Mouse (Mus musculus): ENCODE results near the gene Gm11172. TPM values are rescaled to one million over a fixed set of nuclear protein-coding genes. Genes with fewer than 3 reads are reported as not detected.

Gene Gm11172
- polyA plus RNA-seq, 1 experiment from 2014 or later = not detected

DNA sequence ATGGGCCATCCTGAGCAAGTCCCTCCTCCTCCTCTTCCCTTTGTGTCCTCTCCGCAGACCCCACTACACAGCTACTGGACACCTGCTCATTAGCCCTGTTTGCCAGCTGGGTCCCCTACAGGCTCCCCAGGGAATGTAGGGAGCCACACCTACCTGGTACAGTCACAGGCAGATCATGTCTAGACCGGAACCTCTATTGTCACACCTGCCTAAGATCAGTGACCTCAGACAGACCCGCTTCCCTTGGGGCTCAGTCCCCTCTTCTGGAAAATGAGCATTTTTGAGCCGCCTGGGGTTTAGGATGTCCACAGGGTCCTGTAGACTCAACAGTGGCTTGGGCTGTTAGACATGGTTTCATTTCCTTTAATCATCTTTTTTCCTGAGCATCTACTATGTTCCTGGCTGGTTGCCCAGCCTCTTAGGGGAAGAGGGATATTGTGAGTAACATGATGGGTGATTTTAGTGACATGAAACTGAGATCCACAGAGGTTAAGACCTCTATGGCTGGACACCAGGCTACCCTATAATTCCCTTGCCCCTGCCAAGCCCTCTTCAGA, 5.9 kb downstream of the Gm11172 start:
- H3K4me3 ChIP-seq = no peak overlapping the region
- no peak for ATAC-seq (ENCODE audit: insufficient number of reproducible peaks, insufficient read depth, low FRiP score, low TSS enrichment)
- WGBS = 78% methylated on average over 4 of the region's 4 CpGs

DNA sequence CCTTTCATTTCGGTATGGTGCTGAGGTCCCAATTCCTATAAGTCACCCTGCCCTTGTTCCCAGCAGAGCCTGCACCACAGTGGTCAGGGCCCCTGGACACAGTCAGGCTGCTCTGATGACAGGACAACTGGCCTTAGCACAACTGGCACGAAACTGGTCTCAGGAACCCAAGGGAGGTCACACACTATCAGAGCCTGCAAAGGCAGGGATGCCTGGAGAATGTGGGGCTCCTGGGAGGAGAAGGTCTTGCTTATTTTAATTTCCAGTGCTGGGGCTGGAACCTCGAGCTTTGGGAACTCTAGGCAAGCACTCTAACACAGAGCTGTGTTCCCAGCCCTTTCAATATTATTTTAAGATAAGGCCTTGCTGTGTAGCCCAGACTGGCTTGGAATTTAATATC, 7.3 kb downstream of the Gm11172 start:
- no peak overlapping the region for H3K27ac ChIP-seq
- 67% methylated on average over 3 of the region's 3 CpGs for WGBS
- H3K9me3 ChIP-seq = no peaks in the 10 kb centered on the region
- no peak overlapping the region for H3K4me2 ChIP-seq (replicated peaks)
- no peak overlapping the region for H3K9ac ChIP-seq
- no peak for ATAC-seq (ENCODE audit: insufficient number of reproducible peaks, insufficient read depth, low FRiP score, low TSS enrichment)
- H3K4me1 ChIP-seq = no peaks in the 10 kb centered on the region
- no peaks in the 10 kb centered on the region for H3K36me3 ChIP-seq
- H3K4me3 ChIP-seq = no peak overlapping the region
- H3K27me3 ChIP-seq = no peaks in the 10 kb centered on the region

More for the DNA sequence above, 5.9 kb downstream of the Gm11172 start:
- Histone ChIP-seq H3K4me1 (no peaks in the 10 kb centered on the region), H3K27ac (no peak overlapping the region), H3K9ac (no peak overlapping the region), H3K4me2 (replicated peaks) (no peak overlapping the region), H3K27me3 (no peaks in the 10 kb centered on the region), H3K36me3 (no peaks in the 10 kb centered on the region), H3K9me3 (no peaks in the 10 kb centered on the region)

DNA sequence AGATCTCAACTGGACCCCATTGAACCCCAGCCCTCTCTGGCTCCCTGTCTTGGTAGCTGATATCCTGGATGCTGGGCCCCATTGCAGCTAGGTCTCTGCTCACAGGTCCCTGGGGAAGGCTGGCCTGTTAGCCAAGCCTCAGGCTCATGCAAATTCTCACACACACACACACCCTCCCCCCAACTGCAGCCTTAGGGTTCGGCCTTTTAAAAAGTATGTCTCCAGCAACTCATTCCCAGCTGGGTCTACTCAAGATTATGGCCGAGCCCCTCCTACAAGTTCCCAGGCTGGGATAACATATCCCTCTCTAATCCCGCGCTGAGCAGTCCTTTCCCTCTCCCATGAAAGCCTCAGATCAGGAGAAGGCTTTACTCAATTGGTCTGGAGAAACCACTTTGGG, 8.7 kb downstream of the Gm11172 start:
- no peak for ATAC-seq (ENCODE audit: insufficient number of reproducible peaks, insufficient read depth, low FRiP score, low TSS enrichment)
- 59% methylated on average over 4 of the region's 4 CpGs for WGBS
- Histone ChIP-seq H3K9me3 (no peaks in the 10 kb centered on the region), H3K9ac (no peak overlapping the region), H3K36me3 (no peaks in the 10 kb centered on the region), H3K4me1 (peaks cover 5% of the 10 kb centered on the region; the same call in 1 of the 2 replicates), H3K27me3 (no peaks in the 10 kb centered on the region), H3K27ac (no peak overlapping the region), H3K4me3 (no peak overlapping the region), H3K4me2 (replicated peaks) (no peak overlapping the region)

- ATAC-seq (ENCODE audit: insufficient number of reproducible peaks, insufficient read depth, low FRiP score, low TSS enrichment) = no peak
- no peak overlapping the region for H3K4me3 ChIP-seq
- WGBS = 83% methylated on average over 1 of the region's 1 CpGs
- no peak overlapping the region for H3K27ac ChIP-seq
- no peak overlapping the region for H3K4me2 ChIP-seq (replicated peaks)
- H3K9ac ChIP-seq = no peak overlapping the region
- H3K36me3 ChIP-seq = no peaks in the 10 kb centered on the region
- peaks cover 5% of the 10 kb centered on the region; the same call in 1 of the 2 replicates for H3K4me1 ChIP-seq
- no peaks in the 10 kb centered on the region for H3K9me3 ChIP-seq
- H3K27me3 ChIP-seq = no peaks in the 10 kb centered on the region
These were observed 11.8 kb downstream of the Gm11172 start for GRCm38 (mm10) chr16:10824536-10824935.

DNA sequence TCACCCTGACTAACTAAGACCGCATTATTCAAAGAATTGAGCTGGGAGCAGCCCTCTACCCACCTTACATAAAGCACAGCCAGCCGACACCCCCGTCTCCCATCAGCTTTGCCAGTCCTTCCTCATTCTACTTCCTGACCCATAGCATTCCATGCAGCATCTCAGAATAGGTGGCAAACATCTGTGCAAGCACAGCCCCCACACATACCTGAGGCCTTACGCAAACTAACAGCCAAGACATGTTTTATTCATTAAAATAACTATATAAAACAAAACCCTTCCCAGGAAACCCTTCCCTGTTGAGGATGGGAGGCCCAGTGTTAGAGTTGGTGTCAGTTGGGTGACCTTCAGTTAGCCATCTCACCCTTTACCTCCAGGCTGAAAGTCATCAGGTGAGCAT, 13.1 kb downstream of the Gm11172 start:
- H3K4me2 ChIP-seq (replicated peaks) = no peak overlapping the region
- H3K9me3 ChIP-seq = no peaks in the 10 kb centered on the region
- 0 out of 2 replicates have a peak overlapping the region, but pooled peaks have one; percentile 3 for H3K27ac ChIP-seq
- H3K9ac ChIP-seq = no peak overlapping the region
- WGBS = 75% methylated on average over 4 of the region's 4 CpGs
- H3K27me3 ChIP-seq = no peaks in the 10 kb centered on the region
- no peak overlapping the region for H3K4me3 ChIP-seq
- ATAC-seq (ENCODE audit: insufficient number of reproducible peaks, insufficient read depth, low FRiP score, low TSS enrichment) = no peak
- H3K4me1 ChIP-seq = peaks cover 5% of the 10 kb centered on the region; the same call in 1 of the 2 replicates
- no peaks in the 10 kb centered on the region for H3K36me3 ChIP-seq

DNA sequence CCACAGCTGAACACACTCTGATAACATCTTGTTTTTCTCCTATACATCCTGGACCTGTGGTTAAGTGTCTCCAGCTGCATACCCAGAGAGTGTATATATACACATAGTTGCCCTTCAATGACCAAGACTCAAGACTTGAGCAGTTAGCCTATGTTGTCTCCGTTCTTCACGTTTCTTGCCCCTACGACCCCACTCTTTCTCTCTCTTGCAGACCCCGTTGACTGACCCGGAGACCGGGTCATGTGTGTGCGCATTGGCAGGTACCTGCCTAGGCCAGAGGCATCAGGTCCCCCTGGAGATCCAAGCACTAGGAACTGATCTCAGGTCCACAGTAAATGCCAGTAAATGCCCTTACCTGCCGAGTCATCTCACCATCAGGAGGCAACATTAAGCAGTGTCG, 14.6 kb downstream of the Gm11172 start:
- Histone ChIP-seq H3K36me3 (no peaks in the 10 kb centered on the region), H3K4me3 (no peak overlapping the region), H3K4me1 (peaks cover 5% of the 10 kb centered on the region; the same call in 1 of the 2 replicates), H3K4me2 (replicated peaks) (no peak overlapping the region), H3K27me3 (no peaks in the 10 kb centered on the region), H3K9me3 (no peaks in the 10 kb centered on the region), H3K27ac (no peak overlapping the region), H3K9ac (no peak overlapping the region)
- ATAC-seq (ENCODE audit: insufficient number of reproducible peaks, insufficient read depth, low FRiP score, low TSS enrichment) = no peak
- 90% methylated on average over 9 of the region's 9 CpGs for WGBS

DNA sequence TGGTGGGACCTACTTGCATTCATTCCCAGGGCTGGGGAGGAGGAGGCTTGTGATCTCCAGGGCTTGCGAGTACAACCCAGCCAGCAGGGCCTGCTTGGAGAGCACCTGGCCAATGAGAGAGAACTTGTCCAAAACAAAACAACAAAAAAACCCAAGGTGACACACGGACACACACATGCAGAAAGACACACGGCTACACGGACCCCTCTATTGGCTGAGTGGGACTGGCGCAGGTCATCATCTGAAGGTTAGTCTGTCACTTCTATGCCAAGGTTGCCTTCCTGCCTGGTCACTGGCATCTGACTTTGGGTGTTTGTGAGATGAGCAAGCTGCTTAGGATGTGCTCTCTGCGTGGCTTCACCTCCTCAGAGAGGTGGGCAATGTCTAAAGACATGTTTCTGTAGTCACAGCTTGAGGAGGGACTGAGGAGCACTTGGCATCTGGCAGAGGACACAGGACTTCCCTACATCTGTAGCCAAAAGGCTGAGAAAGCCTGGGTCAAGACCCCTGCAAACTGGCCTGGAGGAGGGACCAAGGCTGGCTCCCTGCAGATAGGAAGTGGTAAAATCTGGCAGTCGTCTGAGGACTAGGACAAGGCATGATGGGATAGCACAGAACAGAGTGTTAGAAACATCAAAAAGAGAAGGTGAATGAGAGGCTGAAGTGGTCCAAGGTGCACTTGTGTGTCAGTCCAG, 15.2 kb downstream of the Gm11172 start:
- peaks cover 5% of the 10 kb centered on the region; the same call in 1 of the 2 replicates for H3K4me1 ChIP-seq
- no peaks in the 10 kb centered on the region for H3K9me3 ChIP-seq
- no peaks in the 10 kb centered on the region for H3K36me3 ChIP-seq
- no peak for ATAC-seq (ENCODE audit: insufficient number of reproducible peaks, insufficient read depth, low FRiP score, low TSS enrichment)
- 81% methylated on average over 7 of the region's 7 CpGs for WGBS
- H3K4me3 ChIP-seq = no peak overlapping the region
- no peak overlapping the region for H3K9ac ChIP-seq
- H3K4me2 ChIP-seq (replicated peaks) = no peak overlapping the region
- no peaks in the 10 kb centered on the region for H3K27me3 ChIP-seq
- no peak overlapping the region for H3K27ac ChIP-seq

- Histone ChIP-seq H3K27ac (no peak overlapping the region), H3K9me3 (no peaks in the 10 kb centered on the region), H3K27me3 (no peaks in the 10 kb centered on the region), H3K4me2 (replicated peaks) (no peak overlapping the region), H3K9ac (no peak overlapping the region), H3K4me3 (no peak overlapping the region), H3K36me3 (no peaks in the 10 kb centered on the region), H3K4me1 (peaks cover 5% of the 10 kb centered on the region; the same call in 1 of the 2 replicates)
- ATAC-seq (ENCODE audit: insufficient number of reproducible peaks, insufficient read depth, low FRiP score, low TSS enrichment) = no peak
- WGBS = 71% methylated on average over 4 of the region's 4 CpGs
These were observed 15.7 kb downstream of the Gm11172 start for GRCm38 (mm10) chr16:10828461-10828805.

- Histone ChIP-seq H3K4me2 (replicated peaks) (peak overlapping the region; percentile 81), H3K27ac (peak overlapping the region; percentile 85; the same call in 1 of the 2 replicates), H3K36me3 (0 out of 2 replicates have a peak, but pooled peaks cover 2% of the 10 kb centered on the region), H3K9ac (peak overlapping the region; percentile 27; the same call in 1 of the 2 replicates), H3K27me3 (no peaks in the 10 kb centered on the region), H3K4me1 (peaks cover 39% of the 10 kb centered on the region), H3K4me3 (peak overlapping the region; percentile 80), H3K9me3 (no peaks in the 10 kb centered on the region)
- WGBS = 8% methylated on average over 12 of the region's 12 CpGs
- no peak for ATAC-seq (ENCODE audit: insufficient number of reproducible peaks, insufficient read depth, low FRiP score, low TSS enrichment)
These were observed 21.8 kb downstream of the Gm11172 start for GRCm38 (mm10) chr16:10834542-10834910.

- ATAC-seq (ENCODE audit: insufficient number of reproducible peaks, insufficient read depth, low FRiP score, low TSS enrichment) = peak; percentile 88
- under 1% methylated on average over 61 of the region's 69 CpGs for WGBS
- Histone ChIP-seq H3K9me3 (no peaks in the 10 kb centered on the region), H3K27ac (peak within 1 kb of the TSS; percentile 85), H3K4me3 (peak within 1 kb of the TSS; percentile 80), H3K36me3 (0 out of 2 replicates have a peak, but pooled peaks cover 6% of the 10 kb centered on the region), H3K9ac (peak within 1 kb of the TSS; percentile 83), H3K4me1 (peaks cover 44% of the 10 kb centered on the region), H3K4me2 (replicated peaks) (peak within 1 kb of the TSS; percentile 81), H3K27me3 (no peaks in the 10 kb centered on the region)
These were observed 22.3 kb downstream of the Gm11172 start, which contains the start of gene Rmi2 for GRCm38 (mm10) chr16:10834911-10835587. Rmi2 (plus strand) TSS chr16:10835059.

DNA sequence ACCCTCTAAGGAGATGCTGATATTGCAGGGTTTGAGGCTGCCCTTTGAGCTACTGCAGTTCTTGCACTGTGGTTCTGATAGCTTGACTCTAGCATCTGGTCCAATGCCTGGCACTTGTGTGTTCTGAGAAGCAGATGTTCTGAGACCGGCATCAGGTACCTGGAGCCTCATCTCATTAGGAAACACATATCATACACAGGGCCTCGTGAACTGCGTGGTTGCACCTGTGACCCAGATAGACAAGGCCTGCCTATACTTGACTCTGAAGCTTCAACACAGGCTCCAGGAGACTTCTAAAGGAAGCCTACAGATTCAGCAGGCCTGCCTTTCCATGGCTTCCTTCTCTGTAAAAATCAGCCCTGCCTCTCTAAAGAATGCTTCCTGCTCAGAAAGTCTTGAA, 23.7 kb downstream of the Gm11172 start:
- no peak overlapping the region for H3K27ac ChIP-seq
- no peak overlapping the region for H3K4me3 ChIP-seq
- no peaks in the 10 kb centered on the region for H3K27me3 ChIP-seq
- WGBS = 93% methylated on average over 3 of the region's 3 CpGs
- H3K4me1 ChIP-seq = peaks cover 44% of the 10 kb centered on the region
- no peak overlapping the region for H3K4me2 ChIP-seq (replicated peaks)
- peaks cover 6% of the 10 kb centered on the region; the same call in 1 of the 2 replicates for H3K36me3 ChIP-seq
- ATAC-seq (ENCODE audit: insufficient number of reproducible peaks, insufficient read depth, low FRiP score, low TSS enrichment) = no peak
- no peak overlapping the region for H3K9ac ChIP-seq
- no peaks in the 10 kb centered on the region for H3K9me3 ChIP-seq

GRCm38 (mm10) chr16:10837250-10837649, 24.5 kb downstream of the Gm11172 start:
- ATAC-seq (ENCODE audit: insufficient number of reproducible peaks, insufficient read depth, low FRiP score, low TSS enrichment) = no peak
- Histone ChIP-seq H3K36me3 (peaks cover 6% of the 10 kb centered on the region; the same call in 1 of the 2 replicates), H3K4me2 (replicated peaks) (no peak overlapping the region), H3K9ac (no peak overlapping the region), H3K4me3 (no peak overlapping the region), H3K27ac (no peak overlapping the region), H3K4me1 (peaks cover 44% of the 10 kb centered on the region), H3K27me3 (no peaks in the 10 kb centered on the region), H3K9me3 (no peaks in the 10 kb centered on the region)
- WGBS = 86% methylated on average over 3 of the region's 3 CpGs

All from embryonic facial prominence, embryonic 12.5 days (tissue).